Mouse (Mus musculus): Measurements from ENCODE around the gene Psmd9. TPM values are rescaled to one million over a fixed set of nuclear protein-coding genes. Genes with fewer than 3 reads are reported as not detected.

The Psmd9 gene
- polyA plus RNA-seq, 1 experiment from 2014 or later, result 86.0 TPM

GRCm38 (mm10) chr5:123136361-123137043 is 32.7 kb upstream of the Psmd9 start:
- under 1% methylated on average over 13 of the region's 13 CpGs for WGBS
- Histone ChIP-seq H3K27me3 (replicated peaks; ENCODE audit: control insufficient read depth, insufficient read depth, low read length) (no peaks in the 10 kb centered on the region), H3K4me3 (replicated peaks; ENCODE audit: low read length) (peak overlapping the region; percentile 63), H3K36me3 (ENCODE audit: control insufficient read depth, insufficient read depth) (peaks cover 2% of the 10 kb centered on the region; the same call in 1 of the 2 replicates), H3K27ac (ENCODE audit: low read length) (peak overlapping the region; percentile 100), H3K4me2 (ENCODE audit: low read length) (peak overlapping the region; percentile 99), H3K9ac (replicated peaks; ENCODE audit: low read depth, low read length) (peak overlapping the region; percentile 98), H3K9me3 (ENCODE audit: control insufficient read depth, low read length) (no peaks in the 10 kb centered on the region), H3K4me1 (replicated peaks; ENCODE audit: control insufficient read depth, insufficient read depth, low read length) (peaks cover 62% of the 10 kb centered on the region)
- peak; percentile 43 for ATAC-seq

GRCm38 (mm10) chr5:123137044-123137909 is 31.9 kb upstream of the Psmd9 start:
- Histone ChIP-seq H3K27me3 (replicated peaks; ENCODE audit: control insufficient read depth, insufficient read depth, low read length) (no peaks in the 10 kb centered on the region), H3K9me3 (ENCODE audit: control insufficient read depth, low read length) (no peaks in the 10 kb centered on the region), H3K27ac (ENCODE audit: low read length) (peak overlapping the region; percentile 100), H3K36me3 (ENCODE audit: control insufficient read depth, insufficient read depth) (peaks cover 2% of the 10 kb centered on the region; the same call in 1 of the 2 replicates), H3K9ac (replicated peaks; ENCODE audit: low read depth, low read length) (peak overlapping the region; percentile 98), H3K4me2 (ENCODE audit: low read length) (peak overlapping the region; percentile 99), H3K4me1 (replicated peaks; ENCODE audit: control insufficient read depth, insufficient read depth, low read length) (peaks cover 55% of the 10 kb centered on the region), H3K4me3 (replicated peaks; ENCODE audit: low read length) (peak overlapping the region; percentile 63)
- ATAC-seq, result no peak
- 1% methylated on average over 20 of the region's 20 CpGs for WGBS

- ATAC-seq, result no peak
- H3K36me3 ChIP-seq (ENCODE audit: control insufficient read depth, insufficient read depth), result peaks cover 2% of the 10 kb centered on the region; the same call in 1 of the 2 replicates
- H3K9ac ChIP-seq (replicated peaks; ENCODE audit: low read depth, low read length), result peak overlapping the region; percentile 98
- peak overlapping the region; percentile 63 for H3K4me3 ChIP-seq (replicated peaks; ENCODE audit: low read length)
- H3K27me3 ChIP-seq (replicated peaks; ENCODE audit: control insufficient read depth, insufficient read depth, low read length), result no peaks in the 10 kb centered on the region
- peak overlapping the region; percentile 100 for H3K27ac ChIP-seq (ENCODE audit: low read length)
- peak overlapping the region; percentile 99 for H3K4me2 ChIP-seq (ENCODE audit: low read length)
- H3K9me3 ChIP-seq (ENCODE audit: control insufficient read depth, low read length), result no peaks in the 10 kb centered on the region
- peaks cover 49% of the 10 kb centered on the region for H3K4me1 ChIP-seq (replicated peaks; ENCODE audit: control insufficient read depth, insufficient read depth, low read length)
- 2% methylated on average over 5 of the region's 6 CpGs for WGBS
Observed at GRCm38 (mm10) chr5:123137910-123138229, 31.3 kb upstream of the Psmd9 start.

- Histone ChIP-seq H3K27ac (ENCODE audit: low read length) (peak overlapping the region; percentile 100), H3K4me3 (replicated peaks; ENCODE audit: low read length) (peak overlapping the region; percentile 63), H3K4me2 (ENCODE audit: low read length) (peak overlapping the region; percentile 99), H3K27me3 (replicated peaks; ENCODE audit: control insufficient read depth, insufficient read depth, low read length) (no peaks in the 10 kb centered on the region), H3K36me3 (ENCODE audit: control insufficient read depth, insufficient read depth) (peaks cover 2% of the 10 kb centered on the region; the same call in 1 of the 2 replicates), H3K9ac (replicated peaks; ENCODE audit: low read depth, low read length) (peak overlapping the region; percentile 98), H3K9me3 (ENCODE audit: control insufficient read depth, low read length) (no peaks in the 10 kb centered on the region), H3K4me1 (replicated peaks; ENCODE audit: control insufficient read depth, insufficient read depth, low read length) (peaks cover 45% of the 10 kb centered on the region)
- ATAC-seq, result peak; percentile 6; the same call in 1 of the 2 replicates
- WGBS, result under 1% methylated on average over 38 of the region's 40 CpGs
Observed at GRCm38 (mm10) chr5:123138230-123138911, 30.8 kb upstream of the Psmd9 start.

GRCm38 (mm10) chr5:123138953-123139721 is 30.1 kb upstream of the Psmd9 start:
- Histone ChIP-seq H3K9ac (replicated peaks; ENCODE audit: low read depth, low read length) (peak overlapping the region; percentile 98), H3K4me1 (replicated peaks; ENCODE audit: control insufficient read depth, insufficient read depth, low read length) (peaks cover 44% of the 10 kb centered on the region), H3K36me3 (ENCODE audit: control insufficient read depth, insufficient read depth) (no peaks in the 10 kb centered on the region; the same call in 1 of the 2 replicates), H3K4me2 (ENCODE audit: low read length) (peak overlapping the region; percentile 99), H3K27me3 (replicated peaks; ENCODE audit: control insufficient read depth, insufficient read depth, low read length) (no peaks in the 10 kb centered on the region), H3K9me3 (ENCODE audit: control insufficient read depth, low read length) (no peaks in the 10 kb centered on the region), H3K27ac (ENCODE audit: low read length) (peak overlapping the region; percentile 100), H3K4me3 (replicated peaks; ENCODE audit: low read length) (peak overlapping the region; percentile 63)
- WGBS, result under 1% methylated on average over 39 of the region's 39 CpGs
- ATAC-seq, result peak; percentile 16

GRCm38 (mm10) chr5:123139722-123140627 is 29.2 kb upstream of the Psmd9 start:
- H3K9me3 ChIP-seq (ENCODE audit: control insufficient read depth, low read length), result no peaks in the 10 kb centered on the region

GRCm38 (mm10) chr5:123140694-123141554 is 28.3 kb upstream of the Psmd9 start:
- H3K27ac ChIP-seq (ENCODE audit: low read length), result peak overlapping the region; percentile 97
- ATAC-seq, result peak; percentile 75
- peak overlapping the region; percentile 77 for H3K4me2 ChIP-seq (ENCODE audit: low read length)
- H3K36me3 ChIP-seq (ENCODE audit: control insufficient read depth, insufficient read depth), result no peaks in the 10 kb centered on the region
- peak overlapping the region; percentile 99 for H3K9ac ChIP-seq (replicated peaks; ENCODE audit: low read depth, low read length)
- no peaks in the 10 kb centered on the region for H3K27me3 ChIP-seq (replicated peaks; ENCODE audit: control insufficient read depth, insufficient read depth, low read length)
- H3K9me3 ChIP-seq (ENCODE audit: control insufficient read depth, low read length), result no peaks in the 10 kb centered on the region
- WGBS, result 0% methylated on average over 31 of the region's 31 CpGs
- peaks cover 44% of the 10 kb centered on the region for H3K4me1 ChIP-seq (replicated peaks; ENCODE audit: control insufficient read depth, insufficient read depth, low read length)
- peak overlapping the region; percentile 84 for H3K4me3 ChIP-seq (replicated peaks; ENCODE audit: low read length)

More at GRCm38 (mm10) chr5:123139722-123140627, 29.2 kb upstream of the Psmd9 start:
- H3K4me3 ChIP-seq (replicated peaks; ENCODE audit: low read length), result peak overlapping the region; percentile 63
- peaks cover 44% of the 10 kb centered on the region for H3K4me1 ChIP-seq (replicated peaks; ENCODE audit: control insufficient read depth, insufficient read depth, low read length)
- peak overlapping the region; percentile 99 for H3K4me2 ChIP-seq (ENCODE audit: low read length)
- no peaks in the 10 kb centered on the region for H3K27me3 ChIP-seq (replicated peaks; ENCODE audit: control insufficient read depth, insufficient read depth, low read length)
- H3K27ac ChIP-seq (ENCODE audit: low read length), result peak overlapping the region; percentile 100
- no peak for ATAC-seq
- H3K9ac ChIP-seq (replicated peaks; ENCODE audit: low read depth, low read length), result peak overlapping the region; percentile 98
- WGBS, result under 1% methylated on average over 28 of the region's 28 CpGs
- H3K36me3 ChIP-seq (ENCODE audit: control insufficient read depth, insufficient read depth), result no peaks in the 10 kb centered on the region

Data from forebrain, embryonic 16.5 days (tissue).